Mouse (Mus musculus): ENCODE results near the gene 1700025G04Rik.

Gene 1700025G04Rik

GRCm38 (mm10) chr1:152090018-152090553 lies at the start of gene 1700025G04Rik:
1700025G04Rik (minus strand) TSS chr1:152090125.
- in situ Hi-C loops (cut with MboI, MseI), result no loop called here

- in situ Hi-C loops (cut with MboI, MseI), result no loop called here
These were observed 49.6 kb upstream of the 1700025G04Rik start for GRCm38 (mm10) chr1:152139496-152139895.

GRCm38 (mm10) chr1:152130029-152130727 lies 40.3 kb upstream of the 1700025G04Rik start:
- in situ Hi-C loops (cut with MboI, MseI), result no loop called here

- in situ Hi-C loops (cut with MboI, MseI), result no loop called here
These were observed 35.5 kb upstream of the 1700025G04Rik start for GRCm38 (mm10) chr1:152125451-152125850.

GRCm38 (mm10) chr1:152110123-152110522 lies 20.2 kb upstream of the 1700025G04Rik start:
- in situ Hi-C loops (cut with MboI, MseI), result no loop called here

GRCm38 (mm10) chr1:152106136-152106535 lies 16.2 kb upstream of the 1700025G04Rik start:
- in situ Hi-C loops (cut with MboI, MseI), result no loop called here

- in situ Hi-C loops (cut with MboI, MseI), result no loop called here
These were observed 15.3 kb upstream of the 1700025G04Rik start for GRCm38 (mm10) chr1:152105246-152105645.

GRCm38 (mm10) chr1:152101746-152102145 lies 11.8 kb upstream of the 1700025G04Rik start:
- in situ Hi-C loops (cut with MboI, MseI), result no loop called here

- in situ Hi-C loops (cut with MboI, MseI), result no loop called here
These were observed 6.1 kb upstream of the 1700025G04Rik start for GRCm38 (mm10) chr1:152096045-152096444.

- in situ Hi-C loops (cut with MboI, MseI), result no loop called here
These were observed 930 bp upstream of the 1700025G04Rik start for GRCm38 (mm10) chr1:152090564-152091545.

GRCm38 (mm10) chr1:152089526-152089925 lies 399 bp downstream of the 1700025G04Rik start:
- in situ Hi-C loops (cut with MboI, MseI), result no loop called here

GRCm38 (mm10) chr1:152088791-152089401 lies 1.0 kb downstream of the 1700025G04Rik start:
- in situ Hi-C loops (cut with MboI, MseI), result no loop called here

GRCm38 (mm10) chr1:152088030-152088429 lies 1.9 kb downstream of the 1700025G04Rik start:
- in situ Hi-C loops (cut with MboI, MseI), result no loop called here

- in situ Hi-C loops (cut with MboI, MseI), result no loop called here
These were observed 3.0 kb downstream of the 1700025G04Rik start for GRCm38 (mm10) chr1:152086951-152087350.

- in situ Hi-C loops (cut with MboI, MseI), result no loop called here
These were observed 4.4 kb downstream of the 1700025G04Rik start for GRCm38 (mm10) chr1:152085561-152085960.

GRCm38 (mm10) chr1:152084638-152085345 lies 5.1 kb downstream of the 1700025G04Rik start:
- in situ Hi-C loops (cut with MboI, MseI), result no loop called here

GRCm38 (mm10) chr1:152081954-152082711 lies 7.8 kb downstream of the 1700025G04Rik start:
- in situ Hi-C loops (cut with MboI, MseI), result no loop called here

GRCm38 (mm10) chr1:152081121-152081520 lies 8.8 kb downstream of the 1700025G04Rik start:
- in situ Hi-C loops (cut with MboI, MseI), result no loop called here

GRCm38 (mm10) chr1:152080244-152080643 lies 9.7 kb downstream of the 1700025G04Rik start:
- in situ Hi-C loops (cut with MboI, MseI), result no loop called here

GRCm38 (mm10) chr1:152077171-152077715 lies 12.7 kb downstream of the 1700025G04Rik start:
- in situ Hi-C loops (cut with MboI, MseI), result no loop called here

Data from T-helper 2 cell (primary cell).